Mouse (Mus musculus) layer of hippocampus, adult 8-10 months (tissue): ENCODE measurements around the gene C1qtnf7. TPM values are rescaled to one million over a fixed set of nuclear protein-coding genes. Genes with fewer than 3 reads are reported as not detected.

Experiments
- DNase-seq, 2 experiments: peaks; one replicate each; pipeline ENCODE4 v3.0.0; 2022; ENCODE audit warnings: low spot score in 2 of 2
- total RNA-seq, 4 experiments: library from RNA; stranded (reverse); gene quantifications; 2 replicates each; pipeline ENCODE4 v1.2.4; 2022

The C1qtnf7 gene
- total RNA-seq, 4 experiments from 2014 or later, result 1.4 to 2.7 (median 1.9) TPM

- DNase-seq, result no peak
Observed at GRCm38 (mm10) chr5:43608073-43608472, 92.7 kb downstream of the C1qtnf7 start.

- DNase-seq, result no peak
Observed at GRCm38 (mm10) chr5:43609760-43610159, 94.4 kb downstream of the C1qtnf7 start.

DNA sequence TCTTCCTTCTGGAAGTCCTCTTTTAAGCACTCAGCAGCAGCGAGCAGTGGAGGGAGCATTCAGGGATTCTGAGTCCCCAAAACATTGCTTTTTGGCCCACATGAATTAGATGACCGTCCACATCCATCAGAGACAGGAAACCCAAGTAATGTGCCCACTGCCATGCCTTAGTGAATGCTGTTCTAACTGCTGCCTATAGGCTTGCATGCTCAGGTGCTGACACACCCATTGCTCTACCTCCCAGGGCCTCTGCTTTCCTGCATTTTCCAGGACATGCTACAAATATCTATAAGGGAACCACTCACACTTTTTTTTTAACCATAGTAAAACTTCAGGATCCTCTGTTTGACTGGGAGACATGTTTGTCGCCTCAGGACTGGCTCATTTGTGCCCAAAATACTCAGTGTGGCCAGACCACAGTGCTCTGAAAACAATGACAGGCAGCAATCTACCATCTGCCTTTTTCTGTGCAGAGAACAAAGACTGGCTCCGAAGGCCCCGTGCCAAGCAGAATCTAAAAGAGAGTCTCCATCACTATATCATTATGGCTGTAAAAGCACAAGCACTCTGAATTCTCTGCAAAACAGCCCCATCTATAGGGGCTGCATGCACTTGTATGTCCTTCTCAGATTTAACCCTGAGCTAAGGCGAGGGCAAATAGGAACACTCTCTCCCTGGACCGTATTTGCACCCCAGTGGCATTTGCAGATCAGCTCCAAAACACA, 106.4 kb downstream of the C1qtnf7 start:
- DNase-seq, result peak in 1 of 2 experiments; percentile 46

- DNase-seq, result no peak
Observed at GRCm38 (mm10) chr5:43625407-43625806, 110.1 kb downstream of the C1qtnf7 start.

GRCm38 (mm10) chr5:43634071-43634601, 118.8 kb downstream of the C1qtnf7 start:
- DNase-seq, result no peak

DNA sequence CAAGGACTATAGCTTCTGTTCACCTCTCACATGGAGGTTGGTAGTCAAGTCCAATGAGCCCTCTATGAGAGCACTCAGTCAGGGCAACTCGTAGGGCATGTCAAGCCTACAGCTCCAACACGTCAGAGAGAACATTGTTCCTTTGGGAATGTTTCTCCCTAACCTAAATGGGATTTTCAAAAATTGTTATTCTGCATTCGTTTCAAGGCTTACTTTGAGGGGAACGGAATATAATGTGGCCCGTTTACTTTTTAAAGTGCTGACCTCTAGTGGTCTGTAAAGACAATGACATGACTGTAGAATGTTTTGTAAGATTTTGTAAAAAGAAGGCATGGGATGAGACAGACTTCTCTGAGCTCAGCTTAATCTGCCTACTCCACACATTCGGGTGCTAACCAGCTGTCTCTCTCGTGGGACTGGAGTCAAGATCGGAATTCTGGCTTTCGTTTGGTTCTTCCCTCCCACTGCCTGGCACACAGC, 119.3 kb downstream of the C1qtnf7 start:
- peak; percentile 72 to 74 for DNase-seq

- DNase-seq, result no peak
Observed at GRCm38 (mm10) chr5:43645020-43645419, 129.7 kb downstream of the C1qtnf7 start.

DNA sequence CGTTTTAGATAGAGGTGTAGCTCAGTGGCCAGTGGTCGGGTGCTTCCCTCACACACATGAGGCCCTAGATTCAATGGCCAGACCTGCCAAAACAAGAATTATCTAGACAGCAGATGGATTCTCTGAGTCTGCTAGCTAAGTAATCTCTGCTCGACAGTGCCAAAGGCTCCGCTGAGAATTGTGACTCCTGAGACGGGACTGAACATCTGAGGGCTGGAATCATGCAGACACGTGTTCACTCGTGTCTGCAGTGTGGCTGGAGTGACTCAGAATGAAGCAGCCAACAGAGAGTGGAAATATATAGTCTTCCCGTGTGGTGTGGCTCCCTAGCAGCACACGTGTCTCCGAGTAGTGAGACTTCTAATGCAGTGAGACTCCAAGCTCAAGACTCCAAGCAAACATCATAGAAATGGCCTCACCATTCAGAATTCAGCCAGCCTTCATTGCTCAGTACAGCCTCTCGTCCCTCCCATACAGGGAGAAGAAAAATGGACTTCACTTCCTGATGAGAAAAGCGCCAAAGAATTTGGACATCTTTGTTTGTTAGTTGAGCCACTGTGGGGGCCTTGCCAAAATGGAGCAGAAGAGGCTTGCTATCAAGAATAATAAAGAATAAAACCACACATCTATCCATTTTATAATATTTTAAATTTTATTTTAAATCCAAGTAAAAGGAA, 131.9 kb downstream of the C1qtnf7 start:
- DNase-seq, result no peak

- DNase-seq, result no peak
Observed at GRCm38 (mm10) chr5:43661498-43661897, 146.2 kb downstream of the C1qtnf7 start.

- DNase-seq, result peak in 1 of 2 experiments; percentile 27
Observed at GRCm38 (mm10) chr5:43661997-43662961, 146.9 kb downstream of the C1qtnf7 start, which contains the start of gene Cc2d2a. Cc2d2a (plus strand) TSS chr5:43662346.

DNA sequence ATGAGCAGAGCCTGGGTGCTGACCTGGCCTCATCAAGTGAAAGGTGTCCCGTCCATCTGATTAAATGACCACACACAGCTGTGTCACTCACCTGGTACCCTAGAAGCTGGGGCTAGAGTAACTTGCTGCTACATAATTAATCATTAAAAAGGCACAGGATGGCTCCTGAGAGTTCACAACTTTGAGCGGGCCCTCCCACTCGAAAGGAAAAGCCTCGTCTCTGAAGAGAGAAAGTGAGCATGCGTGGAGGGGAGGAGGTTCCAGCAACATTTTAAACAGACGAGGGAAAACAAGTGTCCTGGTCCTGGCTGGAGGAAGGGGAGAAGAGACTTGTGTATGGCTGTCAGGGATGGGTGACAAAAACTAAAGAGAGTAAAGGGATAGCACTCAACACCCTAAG, 148.2 kb downstream of the C1qtnf7 start:
- no peak for DNase-seq

- no peak for DNase-seq
Observed at GRCm38 (mm10) chr5:43665144-43665543, 149.8 kb downstream of the C1qtnf7 start.

Other genes with a start within 250 kb of the C1qtnf7 start
- gene Cc2d2a, start 146.8 kb downstream of the C1qtnf7 start, total RNA-seq, result 10 to 100 TPM; 19.5 to 26.2 (median 21.2) TPM